Mouse (Mus musculus) ES-Bruce4 (cell line): ENCODE results near the gene Rxylt1. TPM values are rescaled to one million over a fixed set of nuclear protein-coding genes. Genes with fewer than 3 reads are reported as not detected.

Source experiments
- H3K27ac ChIP-seq: 2 replicates; pipeline ENCODE4 v1.5.1; 2012; ENCODE audit warnings: low read length, inconsistent platforms; ENCODE audit not compliant: insufficient read depth
- H3K27me3 ChIP-seq: 2 replicates; pipeline ENCODE4 v1.6.1; 2012; ENCODE audit warnings: mild to moderate bottlenecking, low read length, inconsistent platforms; ENCODE audit not compliant: control insufficient read depth, poor library complexity, insufficient read depth, severe bottlenecking
- H3K36me3 ChIP-seq: 2 replicates; pipeline ENCODE4 v1.6.1; 2012; ENCODE audit warnings: inconsistent platforms, mild to moderate bottlenecking, low read length, moderate library complexity; ENCODE audit not compliant: control insufficient read depth, poor library complexity, insufficient read depth, severe bottlenecking
- H3K4me1 ChIP-seq: one replicate; pipeline ENCODE4 v1.8.1; 2011; ENCODE audit warnings: low read length; ENCODE audit not compliant: control insufficient read depth, insufficient read depth
- H3K4me3 ChIP-seq: 2 replicates; pipeline ENCODE4 v1.5.1; 2011; ENCODE audit warnings: low read depth, mild to moderate bottlenecking, low read length
- H3K9ac ChIP-seq: 2 replicates; pipeline ENCODE4 v1.6.1; 2012; ENCODE audit warnings: low read depth, mild to moderate bottlenecking, inconsistent platforms; ENCODE audit not compliant: poor library complexity, severe bottlenecking
- H3K9me3 ChIP-seq: replicated peaks from 2 replicates; pipeline ENCODE4 v1.6.1; 2012; ENCODE audit warnings: mild to moderate bottlenecking, low read length, inconsistent platforms; ENCODE audit not compliant: control insufficient read depth, poor library complexity, insufficient read depth, severe bottlenecking
- CTCF ChIP-seq: IDR thresholded peaks from one replicate; pipeline ENCODE4 v1.8.1; 2011; ENCODE audit warnings: low read depth, low read length
- EP300 ChIP-seq: IDR thresholded peaks from 2 replicates; pipeline ENCODE4 v1.6.1; 2011; ENCODE audit warnings: low read depth, low read length; ENCODE audit not compliant: insufficient read depth
- POLR2A ChIP-seq: IDR thresholded peaks from one replicate; pipeline ENCODE4 v1.8.1; 2011; ENCODE audit warnings: low read length; ENCODE audit not compliant: insufficient read depth
- polyA plus RNA-seq: library from polyadenylated mRNA; stranded (reverse); fragments of >200 nt; gene quantifications from 2 replicates; pipeline ENCODE4 v1.2.4, GENCODE M21; 2011; ENCODE audit warnings: low read depth; ENCODE audit not compliant: missing spikeins, insufficient read depth, insufficient read length

Gene Rxylt1
- polyA plus RNA-seq, 1 experiment = 63.7 TPM

DNA sequence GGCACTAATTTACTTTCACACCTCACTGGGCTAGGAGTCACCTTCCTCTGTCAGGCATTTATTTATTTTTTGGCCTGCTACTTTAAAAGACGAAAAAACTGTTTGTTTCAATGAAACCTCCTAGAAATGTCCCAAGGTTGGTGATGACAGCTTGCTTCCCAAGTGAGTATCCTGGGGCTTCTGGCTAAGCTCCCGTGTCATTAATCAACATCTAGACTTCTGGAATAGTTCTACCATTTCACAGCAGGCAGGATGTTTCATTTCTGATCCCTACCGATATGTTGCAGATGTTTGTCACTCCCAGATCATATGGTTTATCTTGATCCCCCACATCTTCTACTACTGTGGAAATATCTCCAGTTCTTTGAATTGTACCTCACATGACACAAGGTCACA lies 9.5 kb upstream of the Rxylt1 start:
- no peak overlapping the region for H3K4me3 ChIP-seq
- H3K9me3 ChIP-seq = no peaks in the 10 kb centered on the region
- no peak overlapping the region for H3K9ac ChIP-seq
- H3K27me3 ChIP-seq = no peaks in the 10 kb centered on the region
- TF ChIP-seq CTCF = no peak
- TF ChIP-seq EP300 = no peak
- no peak for TF ChIP-seq POLR2A
- peaks cover 2% of the 10 kb centered on the region for H3K4me1 ChIP-seq
- no peak overlapping the region for H3K27ac ChIP-seq
- no peaks in the 10 kb centered on the region for H3K36me3 ChIP-seq

DNA sequence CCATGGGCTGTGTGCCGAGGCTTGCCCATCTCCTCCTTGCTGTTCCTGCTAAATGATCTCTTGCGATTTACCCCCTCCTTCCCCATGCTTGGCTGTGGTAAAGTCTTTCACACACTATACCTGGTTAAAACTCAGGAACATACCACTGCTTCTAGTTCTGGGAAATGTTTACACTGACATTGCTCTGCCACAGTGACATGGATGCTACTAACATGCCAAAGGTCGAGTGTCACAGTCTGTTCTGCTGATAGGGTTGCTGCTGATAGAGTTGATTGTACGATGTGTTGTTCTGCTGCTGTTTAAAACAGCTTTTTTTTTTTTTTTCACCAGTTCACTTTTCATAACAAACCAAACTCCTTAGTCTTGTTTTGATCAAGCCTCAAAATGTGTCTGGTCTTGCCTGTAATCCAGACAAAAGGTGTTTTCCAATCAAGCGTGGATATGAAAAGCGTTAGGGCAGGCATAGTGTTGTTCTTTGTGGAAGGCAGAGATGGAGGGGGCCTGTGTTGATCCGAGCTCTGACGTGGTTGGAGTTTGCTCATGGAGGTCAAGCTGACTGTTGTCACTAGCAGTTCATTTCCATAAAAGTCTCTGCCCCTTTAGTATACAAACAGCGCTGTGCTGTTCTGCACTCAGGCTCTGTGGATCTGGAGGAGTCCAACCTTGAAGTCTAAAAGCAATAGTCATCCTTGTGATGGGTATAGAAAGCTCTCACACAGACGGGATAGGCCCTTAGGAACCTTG lies 8.9 kb upstream of the Rxylt1 start:
- H3K9me3 ChIP-seq = no peaks in the 10 kb centered on the region
- TF ChIP-seq EP300 (no peak), POLR2A (no peak), CTCF (no peak)

DNA sequence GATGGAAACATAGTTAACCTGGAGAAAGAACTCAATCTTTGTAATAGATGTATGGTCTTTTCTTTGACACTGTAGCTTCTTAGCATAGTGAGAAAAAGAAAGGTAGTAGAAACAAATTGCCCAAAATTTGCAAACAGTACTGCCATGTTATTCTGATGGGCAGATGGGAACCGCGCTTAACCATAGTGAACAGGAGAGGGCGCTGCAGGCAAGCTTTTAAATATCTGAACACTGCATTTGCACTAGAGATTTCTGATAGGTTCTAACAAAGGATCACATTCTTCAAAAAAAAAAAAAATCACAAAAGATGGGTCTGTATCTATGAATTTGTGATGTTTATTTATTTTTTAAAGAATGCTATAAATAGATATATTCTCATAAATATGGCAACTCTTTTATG lies 8.2 kb upstream of the Rxylt1 start:
- Histone ChIP-seq H3K9ac (no peak overlapping the region), H3K4me1 (peaks cover 2% of the 10 kb centered on the region), H3K36me3 (no peaks in the 10 kb centered on the region), H3K9me3 (no peaks in the 10 kb centered on the region), H3K27ac (no peak overlapping the region), H3K4me3 (no peak overlapping the region), H3K27me3 (no peaks in the 10 kb centered on the region)
- peak; percentile 46 for TF ChIP-seq CTCF
- no peak for TF ChIP-seq POLR2A

More for the DNA sequence above, 8.9 kb upstream of the Rxylt1 start:
- H3K27me3 ChIP-seq = no peaks in the 10 kb centered on the region
- peaks cover 2% of the 10 kb centered on the region for H3K4me1 ChIP-seq
- H3K4me3 ChIP-seq = no peak overlapping the region
- H3K27ac ChIP-seq = no peak overlapping the region
- no peaks in the 10 kb centered on the region for H3K36me3 ChIP-seq
- no peak overlapping the region for H3K9ac ChIP-seq

DNA sequence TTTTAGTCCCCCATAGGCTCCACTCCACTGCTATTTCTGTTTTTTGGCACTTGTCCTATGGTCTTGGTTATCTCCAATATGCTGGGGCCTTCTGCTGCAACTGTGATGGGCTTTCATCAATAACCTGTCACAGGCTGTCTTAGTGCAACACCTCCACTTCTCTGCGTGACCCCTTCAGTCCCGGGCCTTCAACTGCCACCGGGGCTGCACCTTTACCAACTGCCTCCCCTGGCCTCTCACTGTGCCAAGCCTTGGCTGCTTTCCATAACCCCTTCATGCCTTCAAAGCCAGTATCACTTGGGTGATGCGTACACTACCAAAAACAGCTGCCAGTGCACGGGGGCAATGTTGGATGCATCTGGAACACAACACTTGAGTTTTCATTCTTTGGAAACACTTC lies 5.5 kb upstream of the Rxylt1 start:
- H3K9ac ChIP-seq = no peak overlapping the region
- no peaks in the 10 kb centered on the region for H3K9me3 ChIP-seq
- TF ChIP-seq CTCF (no peak), POLR2A (no peak), EP300 (no peak)
- H3K4me1 ChIP-seq = peaks cover 2% of the 10 kb centered on the region
- H3K27me3 ChIP-seq = no peaks in the 10 kb centered on the region
- no peak overlapping the region for H3K27ac ChIP-seq
- no peaks in the 10 kb centered on the region for H3K36me3 ChIP-seq
- no peak overlapping the region for H3K4me3 ChIP-seq

DNA sequence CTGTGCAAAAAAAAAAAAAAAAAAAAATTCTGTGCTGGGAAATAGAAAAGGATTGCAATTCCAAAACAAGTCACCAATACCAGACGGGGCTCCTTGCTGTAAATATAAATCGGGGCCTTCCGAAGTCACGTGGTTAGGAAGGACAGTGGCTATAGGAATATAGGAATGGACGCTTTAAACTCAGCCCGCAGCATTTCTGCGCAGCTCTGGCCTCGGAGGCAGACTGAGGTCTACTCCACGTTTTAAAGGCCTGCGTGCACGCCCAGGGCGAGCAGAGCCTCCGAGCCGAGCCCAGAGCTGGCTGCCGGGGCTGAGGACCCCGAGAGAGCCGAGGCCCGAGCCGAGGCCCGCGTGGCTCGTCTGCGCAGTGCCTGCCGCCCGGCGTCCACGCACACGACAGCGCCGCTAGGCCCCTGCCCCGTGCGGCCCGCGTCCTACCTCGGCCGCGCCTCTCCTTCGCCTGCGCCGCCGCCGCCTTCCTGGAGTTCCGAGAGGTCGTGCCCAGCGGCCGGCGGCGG lies 650 bp downstream of the Rxylt1 start:
- Histone ChIP-seq H3K4me3 (peak overlapping the region; percentile 89), H3K9ac (peak overlapping the region; percentile 92), H3K4me1 (no peaks in the 10 kb centered on the region), H3K27me3 (no peaks in the 10 kb centered on the region), H3K27ac (no peak overlapping the region), H3K36me3 (peaks cover 11% of the 10 kb centered on the region), H3K9me3 (no peaks in the 10 kb centered on the region)
- no peak for TF ChIP-seq EP300
- TF ChIP-seq CTCF = no peak
- no peak for TF ChIP-seq POLR2A

DNA sequence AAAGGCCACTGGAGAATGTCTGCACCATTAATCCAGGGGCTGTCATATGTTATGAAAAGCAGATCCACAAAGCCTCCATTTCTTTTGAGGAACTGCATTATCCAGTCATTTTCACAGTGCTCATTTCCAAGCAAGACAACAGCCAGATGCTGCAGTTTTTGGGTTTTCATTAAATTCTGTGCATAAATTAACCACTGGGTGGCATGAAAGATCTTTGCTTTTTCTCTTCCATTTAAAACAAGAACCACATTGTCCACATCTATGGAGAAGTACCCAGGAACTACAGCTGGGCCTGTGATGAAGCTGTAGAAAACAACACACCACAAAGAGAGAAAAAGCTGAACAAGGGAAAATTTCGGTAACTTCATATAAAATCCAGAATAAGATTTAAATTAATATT lies 6.7 kb downstream of the Rxylt1 start:
- H3K4me1 ChIP-seq = no peaks in the 10 kb centered on the region
- H3K36me3 ChIP-seq = peaks cover 22% of the 10 kb centered on the region
- H3K9ac ChIP-seq = no peak overlapping the region
- no peaks in the 10 kb centered on the region for H3K27me3 ChIP-seq
- no peak overlapping the region for H3K4me3 ChIP-seq
- H3K27ac ChIP-seq = no peak overlapping the region
- TF ChIP-seq EP300 = no peak
- no peak for TF ChIP-seq CTCF
- TF ChIP-seq POLR2A = no peak
- H3K9me3 ChIP-seq = peaks cover 17% of the 10 kb centered on the region
